Mouse (Mus musculus) cerebellum, adult 11-12 months (tissue): Measurements from ENCODE around the gene Gm10750.
"Not testable (repeated sequence)": the region's sequence is repeated elsewhere in the genome, so short reads cannot be mapped to it uniquely, and the experiment has no call there.

ENCODE experiments used
- DNase-seq: peaks from one replicate; pipeline ENCODE4 v3.0.0; 2022

Gm10750 gene

GRCm38 (mm10) chr2:149017137-149017536 is at the start of gene Gm10750:
Gene Gm10750, minus strand, starts transcription at chr2:149017237.
- not testable (repeated sequence) for DNase-seq

GRCm38 (mm10) chr2:149004826-149005225 is 12.2 kb downstream of the Gm10750 start:
- DNase-seq, result no peak

- DNase-seq, result no peak
These were observed 13.9 kb downstream of the Gm10750 start, which contains the start of gene Gm1330 for GRCm38 (mm10) chr2:149003151-149003550. Gene Gm1330, minus strand, starts transcription at chr2:149003251.

- DNase-seq, result no peak
These were observed 21.9 kb downstream of the Gm10750 start for GRCm38 (mm10) chr2:148995133-148995532.
